Mouse (Mus musculus): ENCODE results near the gene Myh11. TPM values are rescaled to one million over a fixed set of nuclear protein-coding genes. Genes with fewer than 3 reads are reported as not detected.

The Myh11 gene
- polyA plus RNA-seq, 1 experiment from 2014 or later: 245 TPM

- Histone ChIP-seq H3K9ac (ENCODE audit: low read length) (no peak overlapping the region), H3K4me1 (replicated peaks; ENCODE audit: control insufficient read depth, insufficient read depth) (no peaks in the 10 kb centered on the region), H3K4me2 (replicated peaks; ENCODE audit: low read depth) (no peak overlapping the region), H3K27me3 (ENCODE audit: control insufficient read depth, insufficient read depth, low read length) (no peaks in the 10 kb centered on the region), H3K9me3 (ENCODE audit: control insufficient read depth, low read length) (no peaks in the 10 kb centered on the region), H3K4me3 (ENCODE audit: low read depth, low read length) (no peak overlapping the region), H3K36me3 (ENCODE audit: control insufficient read depth, insufficient read depth, low read length) (peaks cover 23% of the 10 kb centered on the region; the same call in 1 of the 2 replicates), H3K27ac (replicated peaks) (no peak overlapping the region)
- no peak for TF ChIP-seq EP300 (optimal IDR thresholded peaks at IDR 0.05)
- peak; percentile 74 for TF ChIP-seq CTCF (IDR thresholded peaks at IDR 0.05; ENCODE audit: low read depth)
- ATAC-seq (ENCODE audit: low FRiP score, low TSS enrichment): no peak
- WGBS: 23% methylated on average over 1 of the region's 1 CpGs
- DNase-seq (ENCODE audit: low spot score): peak; percentile 51
Observed at GRCm38 (mm10) chr16:14195427-14195826, 95.7 kb downstream of the Myh11 start.

GRCm38 (mm10) chr16:14194164-14194950, 96.8 kb downstream of the Myh11 start:
- H3K36me3 ChIP-seq (ENCODE audit: control insufficient read depth, insufficient read depth, low read length): peaks cover 30% of the 10 kb centered on the region
- no peak overlapping the region for H3K27ac ChIP-seq (replicated peaks)
- TF ChIP-seq CTCF (IDR thresholded peaks at IDR 0.05; ENCODE audit: low read depth) (no peak), EP300 (optimal IDR thresholded peaks at IDR 0.05) (no peak)
- H3K4me1 ChIP-seq (replicated peaks; ENCODE audit: control insufficient read depth, insufficient read depth): no peaks in the 10 kb centered on the region
- H3K27me3 ChIP-seq (ENCODE audit: control insufficient read depth, insufficient read depth, low read length): no peaks in the 10 kb centered on the region
- WGBS: 59% methylated on average over 9 of the region's 9 CpGs
- H3K9me3 ChIP-seq (ENCODE audit: control insufficient read depth, low read length): no peaks in the 10 kb centered on the region
- H3K4me3 ChIP-seq (ENCODE audit: low read depth, low read length): no peak overlapping the region
- H3K4me2 ChIP-seq (replicated peaks; ENCODE audit: low read depth): no peak overlapping the region
- ATAC-seq (ENCODE audit: low FRiP score, low TSS enrichment) (no peak), DNase-seq (ENCODE audit: low spot score) (no peak)
- H3K9ac ChIP-seq (ENCODE audit: low read length): no peak overlapping the region

- Histone ChIP-seq H3K27me3 (ENCODE audit: control insufficient read depth, insufficient read depth, low read length) (no peaks in the 10 kb centered on the region), H3K4me2 (replicated peaks; ENCODE audit: low read depth) (no peak overlapping the region), H3K36me3 (ENCODE audit: control insufficient read depth, insufficient read depth, low read length) (peaks cover 44% of the 10 kb centered on the region), H3K4me3 (ENCODE audit: low read depth, low read length) (no peak overlapping the region), H3K9ac (ENCODE audit: low read length) (no peak overlapping the region), H3K4me1 (replicated peaks; ENCODE audit: control insufficient read depth, insufficient read depth) (no peaks in the 10 kb centered on the region), H3K27ac (replicated peaks) (no peak overlapping the region), H3K9me3 (ENCODE audit: control insufficient read depth, low read length) (no peaks in the 10 kb centered on the region)
- TF ChIP-seq CTCF (IDR thresholded peaks at IDR 0.05; ENCODE audit: low read depth) (no peak), EP300 (optimal IDR thresholded peaks at IDR 0.05) (no peak)
- over 99% methylated on average over 5 of the region's 5 CpGs for WGBS
- DNase-seq (ENCODE audit: low spot score) (no peak), ATAC-seq (ENCODE audit: low FRiP score, low TSS enrichment) (no peak)
Observed at GRCm38 (mm10) chr16:14185516-14185915, 105.7 kb downstream of the Myh11 start.

- DNase-seq (ENCODE audit: low spot score): no peak
- Histone ChIP-seq H3K4me2 (replicated peaks; ENCODE audit: low read depth) (no peak overlapping the region), H3K27me3 (ENCODE audit: control insufficient read depth, insufficient read depth, low read length) (no peaks in the 10 kb centered on the region), H3K9ac (ENCODE audit: low read length) (no peak overlapping the region), H3K4me3 (ENCODE audit: low read depth, low read length) (no peak overlapping the region), H3K36me3 (ENCODE audit: control insufficient read depth, insufficient read depth, low read length) (peaks cover 35% of the 10 kb centered on the region), H3K27ac (replicated peaks) (no peak overlapping the region), H3K9me3 (ENCODE audit: control insufficient read depth, low read length) (no peaks in the 10 kb centered on the region), H3K4me1 (replicated peaks; ENCODE audit: control insufficient read depth, insufficient read depth) (no peaks in the 10 kb centered on the region)
- no peak for ATAC-seq (ENCODE audit: low FRiP score, low TSS enrichment)
- 71% methylated on average over 1 of the region's 1 CpGs for WGBS
- TF ChIP-seq CTCF (IDR thresholded peaks at IDR 0.05; ENCODE audit: low read depth): no peak
- TF ChIP-seq EP300 (optimal IDR thresholded peaks at IDR 0.05): no peak
Observed at GRCm38 (mm10) chr16:14183856-14184255, 107.3 kb downstream of the Myh11 start.

DNA sequence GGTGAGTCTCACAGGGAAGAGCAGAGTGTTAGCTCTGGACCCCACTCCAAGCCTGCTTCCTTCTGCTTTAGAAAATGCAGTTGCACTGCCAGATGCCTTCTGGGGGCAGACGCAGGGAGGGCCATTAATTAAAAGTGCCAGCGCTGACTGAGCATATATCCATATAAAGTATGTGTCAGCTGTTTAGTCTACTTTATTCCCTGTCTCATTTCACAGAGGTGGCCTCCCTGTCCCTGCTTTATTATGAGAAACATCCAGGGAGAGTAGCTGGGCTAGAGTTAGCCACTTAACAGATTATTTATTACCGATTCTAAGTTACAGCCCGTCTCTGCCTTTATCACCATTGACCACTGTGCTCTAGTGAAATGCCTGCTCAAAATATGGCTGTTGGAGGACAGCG, 108.8 kb downstream of the Myh11 start:
- H3K36me3 ChIP-seq (ENCODE audit: control insufficient read depth, insufficient read depth, low read length): peaks cover 30% of the 10 kb centered on the region
- H3K4me3 ChIP-seq (ENCODE audit: low read depth, low read length): no peak overlapping the region
- no peaks in the 10 kb centered on the region for H3K9me3 ChIP-seq (ENCODE audit: control insufficient read depth, low read length)
- no peak overlapping the region for H3K27ac ChIP-seq (replicated peaks)
- 74% methylated on average over 5 of the region's 5 CpGs for WGBS
- no peak for TF ChIP-seq EP300 (optimal IDR thresholded peaks at IDR 0.05)
- no peak for TF ChIP-seq CTCF (IDR thresholded peaks at IDR 0.05; ENCODE audit: low read depth)
- H3K27me3 ChIP-seq (ENCODE audit: control insufficient read depth, insufficient read depth, low read length): no peaks in the 10 kb centered on the region
- ATAC-seq (ENCODE audit: low FRiP score, low TSS enrichment): no peak
- no peak for DNase-seq (ENCODE audit: low spot score)
- no peak overlapping the region for H3K4me2 ChIP-seq (replicated peaks; ENCODE audit: low read depth)
- H3K4me1 ChIP-seq (replicated peaks; ENCODE audit: control insufficient read depth, insufficient read depth): no peaks in the 10 kb centered on the region
- no peak overlapping the region for H3K9ac ChIP-seq (ENCODE audit: low read length)

DNA sequence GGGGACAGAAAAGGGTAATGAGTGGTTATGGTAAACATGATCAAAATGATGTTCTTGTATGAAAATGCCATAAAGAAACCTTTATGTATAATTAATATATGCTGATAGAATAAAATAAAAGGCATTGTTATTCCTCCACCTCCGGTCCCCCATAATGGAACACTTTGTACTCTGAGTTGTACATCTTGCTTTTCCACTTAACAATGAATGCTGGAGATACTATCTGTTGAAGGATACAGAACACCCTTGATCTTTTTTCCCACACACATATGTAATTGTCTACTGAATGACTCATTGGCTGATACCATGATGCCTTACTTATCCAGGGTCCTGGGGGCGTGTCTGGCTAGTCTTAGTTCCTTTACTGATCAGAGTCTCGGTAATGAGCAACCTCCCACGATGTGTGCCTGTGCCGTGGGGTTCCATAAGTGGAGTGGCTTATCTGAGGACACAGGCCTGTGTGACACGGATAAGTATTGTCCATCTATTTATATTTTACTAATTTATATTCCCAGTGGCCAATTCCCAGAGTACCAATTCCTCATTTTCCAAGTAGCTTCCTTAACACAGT, 110.9 kb downstream of the Myh11 start:
- Histone ChIP-seq H3K4me1 (replicated peaks; ENCODE audit: control insufficient read depth, insufficient read depth) (no peaks in the 10 kb centered on the region), H3K27me3 (ENCODE audit: control insufficient read depth, insufficient read depth, low read length) (no peaks in the 10 kb centered on the region), H3K9ac (ENCODE audit: low read length) (no peak overlapping the region), H3K4me3 (ENCODE audit: low read depth, low read length) (no peak overlapping the region), H3K36me3 (ENCODE audit: control insufficient read depth, insufficient read depth, low read length) (peaks cover 22% of the 10 kb centered on the region), H3K9me3 (ENCODE audit: control insufficient read depth, low read length) (no peaks in the 10 kb centered on the region), H3K27ac (replicated peaks) (no peak overlapping the region), H3K4me2 (replicated peaks; ENCODE audit: low read depth) (no peak overlapping the region)
- DNase-seq (ENCODE audit: low spot score): no peak
- TF ChIP-seq EP300 (optimal IDR thresholded peaks at IDR 0.05) (no peak), CTCF (IDR thresholded peaks at IDR 0.05; ENCODE audit: low read depth) (no peak)
- no peak for ATAC-seq (ENCODE audit: low FRiP score, low TSS enrichment)
- 74% methylated on average over 6 of the region's 6 CpGs for WGBS
